Mouse (Mus musculus): ENCODE results near the gene Sqor. TPM values are rescaled to one million over a fixed set of nuclear protein-coding genes. Genes with fewer than 3 reads are reported as not detected.

Sqor gene
- polyA plus RNA-seq, 1 experiment from 2014 or later: 8.5 TPM

Other genes with a start within 250 kb of the Sqor start
- gene Gatm, start 153.9 kb upstream of the Sqor start, polyA plus RNA-seq (2014; fragmentation: Nextera tagmentation; extraction: Ambion mirVana): 97.0 and 127 TPM in 2 replicates
- 0.47 TPM in 1 of 2 replicates, not detected in the other for gene AA467197, start 128.3 kb upstream of the Sqor start, polyA plus RNA-seq (2014; fragmentation: Nextera tagmentation; extraction: Ambion mirVana)
- 16.8 and 17.2 TPM in 2 replicates for gene Slc30a4, start 62.6 kb upstream of the Sqor start, polyA plus RNA-seq (2014; fragmentation: Nextera tagmentation; extraction: Ambion mirVana)
- gene Bloc1s6, start 26.7 kb upstream of the Sqor start, polyA plus RNA-seq (2014; fragmentation: Nextera tagmentation; extraction: Ambion mirVana): 41.5 and 44.8 TPM in 2 replicates

Data from embryonic facial prominence, embryonic 14.5 days (tissue).